Mouse (Mus musculus): Measurements from ENCODE around the gene Krt33a.

The Krt33a gene

DNA sequence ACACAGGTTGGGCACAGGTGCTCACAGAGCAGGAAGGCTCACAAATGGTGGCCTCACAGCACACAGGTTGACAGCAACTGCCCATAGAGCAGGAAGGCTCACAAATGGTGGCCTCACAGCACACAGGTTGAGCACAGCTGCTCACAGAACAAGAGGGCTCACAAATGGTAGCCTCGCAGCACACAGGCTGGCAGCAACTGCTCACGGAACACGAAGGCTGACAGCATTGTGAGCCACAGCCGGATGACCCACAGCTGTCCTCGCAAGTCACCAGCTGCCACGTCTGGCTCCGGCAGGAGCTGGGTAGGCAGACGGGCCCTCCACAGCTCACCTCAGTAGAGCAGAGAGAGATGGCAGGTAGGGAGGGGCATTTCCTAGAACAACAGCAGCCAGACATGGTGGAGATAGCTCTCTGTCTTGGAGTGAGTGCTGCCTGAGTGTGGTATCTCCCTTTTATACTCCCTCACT, 29.8 kb downstream of the Krt33a start, which contains the start of gene Krtap16-1:
TSS of gene Krtap16-1 (minus strand) at position 418 of the 468 bp plus-strand sequence.
- no peak for DNase-seq (ENCODE audit: low spot score)

DNA sequence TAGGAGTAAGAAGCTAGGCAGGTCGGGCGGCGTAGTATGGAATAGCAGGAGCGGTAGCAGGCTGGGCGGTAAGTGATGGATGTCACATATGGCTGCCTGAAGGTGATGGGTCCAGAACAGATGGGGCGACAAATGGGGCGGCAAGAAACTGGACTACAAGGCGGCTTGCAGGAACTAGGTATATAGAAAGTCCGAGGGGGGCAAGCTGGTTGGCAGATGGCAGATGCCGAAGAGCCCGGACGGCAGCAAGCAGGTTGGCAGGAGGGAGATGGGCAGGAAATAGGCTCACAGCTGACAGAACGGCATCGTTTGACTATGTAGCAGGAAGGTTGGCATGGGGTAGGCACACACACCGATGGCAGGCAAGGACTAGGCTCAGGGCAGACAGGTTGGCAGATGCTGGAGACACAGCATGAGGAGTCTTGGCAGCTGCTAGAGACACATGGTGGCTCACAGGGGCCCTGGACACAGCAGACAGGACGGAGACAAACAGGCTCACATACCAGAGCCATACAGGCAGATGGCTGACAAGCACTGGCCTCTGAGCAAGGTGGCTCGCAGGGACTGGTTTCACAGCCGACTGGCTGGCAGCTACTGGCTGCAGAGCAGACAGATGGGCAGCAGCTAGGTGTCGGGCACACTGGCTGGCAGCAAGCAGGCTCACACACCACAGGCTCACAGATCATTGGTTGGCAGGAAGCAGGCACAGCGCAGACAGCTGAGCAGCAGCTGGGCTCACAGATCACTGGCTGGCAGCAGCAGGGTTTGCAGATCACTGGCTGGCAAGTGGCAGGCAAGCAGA, 30.5 kb downstream of the Krt33a start:
- no peak for DNase-seq (ENCODE audit: low spot score)

DNA sequence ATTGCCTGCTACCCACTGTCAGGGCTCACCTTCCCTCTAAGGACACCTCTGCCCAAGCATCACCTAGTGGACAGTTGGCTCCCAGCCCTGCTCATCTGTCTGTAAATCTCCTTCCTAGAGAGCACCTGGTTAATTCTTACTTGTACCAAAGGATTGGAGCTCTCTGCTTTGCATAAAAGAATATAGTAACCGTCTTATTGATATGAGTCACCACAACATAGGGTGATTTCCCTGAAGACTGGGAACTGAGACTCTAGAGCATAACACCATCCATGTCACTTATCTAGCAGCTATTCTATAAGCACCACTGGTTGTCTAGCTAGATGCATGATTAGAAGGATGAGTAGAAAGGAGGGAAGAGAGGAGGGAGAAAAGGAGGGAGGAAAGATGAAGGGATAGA, 32.6 kb downstream of the Krt33a start:
- DNase-seq (ENCODE audit: low spot score): no peak

DNA sequence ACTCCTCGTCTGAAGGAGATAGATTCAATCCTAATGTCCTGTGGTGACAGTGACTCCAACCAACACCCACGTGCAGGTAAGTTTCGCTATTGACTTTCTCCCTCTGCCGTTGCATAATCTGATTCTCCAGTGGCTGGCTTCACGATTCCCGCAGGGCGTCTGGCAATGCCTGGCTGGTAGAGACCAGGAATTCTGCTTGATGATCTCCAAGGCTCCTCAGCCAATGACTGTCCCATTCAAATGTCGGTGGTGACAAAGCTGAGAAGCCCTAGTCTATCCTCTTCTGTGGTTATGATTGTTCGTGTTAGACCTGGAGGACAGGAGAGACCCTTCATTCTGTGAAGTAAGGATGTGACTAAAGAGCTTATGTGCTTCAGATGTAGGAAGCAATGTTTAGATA, 33.3 kb downstream of the Krt33a start:
- no peak for DNase-seq (ENCODE audit: low spot score)

DNA sequence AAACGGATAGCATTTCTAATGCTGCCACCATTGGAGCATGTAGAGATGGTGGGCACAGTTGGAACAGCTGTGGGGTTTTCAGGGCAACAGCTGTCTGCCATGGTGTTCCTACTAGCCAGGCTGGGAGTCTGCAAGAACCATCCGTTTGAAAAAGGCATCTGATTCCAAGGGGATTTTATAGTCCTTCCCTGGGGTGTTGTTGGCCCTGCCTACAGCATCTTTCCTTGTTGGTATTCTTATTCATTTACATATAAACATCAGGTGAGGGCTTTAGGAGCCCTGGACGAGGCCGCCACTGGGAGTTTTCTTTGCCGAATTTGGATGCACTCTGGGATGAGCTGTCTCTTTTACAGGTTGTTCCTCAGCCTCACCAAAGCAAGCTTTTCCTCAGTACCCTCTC, 37.1 kb downstream of the Krt33a start, which contains the start of gene Krtap29-1:
TSS of gene Krtap29-1 (minus strand) at position 101 of the 400 bp plus-strand sequence.
- DNase-seq (ENCODE audit: low spot score): no peak

DNA sequence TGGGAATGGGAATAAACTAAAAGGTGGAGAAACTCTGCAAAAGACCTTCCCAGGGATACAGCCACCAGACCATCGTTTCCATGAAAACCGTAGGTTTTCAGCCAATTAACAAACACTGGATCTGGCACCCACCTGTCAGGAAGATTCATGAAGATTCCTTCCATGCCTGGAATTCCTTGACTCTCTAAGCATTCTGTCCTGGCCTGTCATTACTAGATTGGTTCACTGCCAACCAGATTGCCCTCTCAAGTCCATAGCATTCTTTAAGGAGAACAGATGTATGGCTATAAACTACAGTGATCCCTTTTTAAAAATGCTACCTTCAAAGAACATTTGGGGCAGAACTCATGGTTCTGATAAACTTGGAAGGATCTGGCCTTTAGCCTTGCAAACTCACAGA, 50.1 kb downstream of the Krt33a start:
- no peak for DNase-seq (ENCODE audit: low spot score)

DNA sequence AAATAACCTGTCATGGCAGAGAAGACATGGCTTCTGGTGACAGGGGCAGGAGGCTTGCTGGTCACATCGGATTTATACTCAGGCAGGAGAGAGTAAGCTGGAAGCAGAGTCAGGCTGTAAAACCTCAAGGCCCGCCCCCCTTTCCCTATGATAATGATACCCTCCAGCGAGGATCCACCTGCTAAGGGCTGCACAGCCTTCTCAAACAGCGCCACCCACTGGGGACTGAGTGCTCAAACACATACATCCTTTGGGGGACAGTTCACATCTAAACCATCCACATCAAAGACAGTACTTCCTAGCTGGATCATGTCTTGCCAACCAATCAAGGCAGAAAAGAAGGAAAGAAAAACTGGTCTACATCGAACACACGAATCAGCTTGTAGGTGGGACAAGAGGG, 51.8 kb downstream of the Krt33a start:
- no peak for DNase-seq (ENCODE audit: low spot score)
